Mouse (Mus musculus): Measurements from ENCODE around the gene Srcin1.

GRCm38 (mm10) chr11:97477431-97477830 is 98.6 kb downstream of the Srcin1 start:
- TF ChIP-seq CTCF (IDR thresholded peaks at IDR 0.05; ENCODE audit: borderline replicate concordance, extremely low read depth, insufficient read depth, insufficient read length) (no peak), POLR2A (IDR thresholded peaks at IDR 0.05; ENCODE audit: borderline replicate concordance, extremely low read depth, insufficient read depth, insufficient read length, poor library complexity, severe bottlenecking) (no peak)
